Mouse (Mus musculus): ENCODE measurements around the gene Astl.

DNA sequence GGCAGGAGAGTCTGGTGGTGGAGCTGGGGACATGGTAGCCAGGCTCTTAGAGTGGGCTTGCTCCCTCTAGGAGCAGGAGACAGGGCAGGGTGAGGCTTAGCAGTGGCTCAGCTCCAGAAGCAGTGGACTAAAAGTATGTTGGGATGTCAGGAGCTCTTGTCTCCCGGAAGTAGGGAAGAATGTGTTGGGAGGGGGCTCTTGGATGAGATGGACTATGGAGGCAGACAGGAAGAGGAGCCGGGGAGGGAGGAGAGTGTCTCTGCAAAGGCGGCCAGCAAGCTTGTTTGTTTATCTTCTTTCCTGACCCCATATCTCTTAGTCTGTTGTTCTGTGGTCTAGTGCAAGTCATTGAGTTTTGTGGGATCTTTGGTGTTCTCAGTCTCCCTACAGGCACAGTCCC is 36.6 kb downstream of the Astl start:
- TF ChIP-seq TCF3 (IDR thresholded peaks at IDR 0.05; ENCODE audit: insufficient read length, low read depth) (no peak), MAX (IDR thresholded peaks at IDR 0.05; ENCODE audit: low read depth) (no peak), POLR2A (IDR thresholded peaks at IDR 0.05; ENCODE audit: insufficient read length, low read depth) (no peak), USF1 (IDR thresholded peaks at IDR 0.05; ENCODE audit: low read depth) (no peak), TCF12 (IDR thresholded peaks at IDR 0.05; ENCODE audit: insufficient read depth, poor library complexity, severe bottlenecking) (no peak), MYOD1 (IDR thresholded peaks at IDR 0.05; ENCODE audit: control insufficient read depth in 1 of 3, insufficient read length in 2 of 3, low read depth in 2 of 3) (no peak), POLR2AphosphoS2 (IDR thresholded peaks at IDR 0.05; ENCODE audit: insufficient read length, low read depth) (no peak), CEBPB (IDR thresholded peaks at IDR 0.05; ENCODE audit: insufficient read depth, poor library complexity, severe bottlenecking) (no peak), E2F4 (IDR thresholded peaks at IDR 0.05; ENCODE audit: insufficient read depth) (no peak), MYOG (IDR thresholded peaks at IDR 0.05; ENCODE audit: control insufficient read depth in 1 of 3, insufficient read depth in 1 of 3, insufficient read length in 2 of 3, low read depth in 2 of 3) (no peak), REST (IDR thresholded peaks at IDR 0.05; ENCODE audit: insufficient read depth, insufficient read length) (no peak)
